Mouse (Mus musculus): ENCODE measurements around the gene Tnni2. TPM values are rescaled to one million over a fixed set of nuclear protein-coding genes. Genes with fewer than 3 reads are reported as not detected.
"Not testable (repeated sequence)": the region's sequence is repeated elsewhere in the genome, so short reads cannot be mapped to it uniquely, and the experiment has no call there.

Gene Tnni2
- under 1 TPM in 1 of 2 experiments, not detected in 1; 0.37 TPM for total RNA-seq (2021)
- long read RNA-seq, experiment 1, result 0 reads
- long read RNA-seq, experiment 2, result 0 reads

DNA sequence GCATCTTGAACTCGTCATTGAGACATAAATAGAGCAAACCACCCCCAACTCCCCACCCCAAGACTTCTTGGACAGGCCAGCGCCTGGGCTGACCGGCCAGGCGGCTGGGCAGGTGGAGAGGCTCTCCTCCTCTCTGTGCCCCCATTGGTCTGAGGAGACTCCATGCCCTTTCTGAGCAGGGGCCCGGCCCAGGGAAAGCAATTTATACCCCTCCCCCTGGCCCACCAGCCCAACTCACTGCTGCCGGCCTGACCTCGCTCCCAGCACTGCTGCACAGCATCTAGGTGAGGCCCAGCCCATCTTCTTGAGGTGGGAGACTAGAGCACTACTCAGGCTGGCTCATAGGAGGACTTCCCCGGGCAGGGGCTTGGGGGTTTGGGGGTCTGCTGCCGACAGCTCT lies at the start of gene Tnni2:
TSS of gene Tnni2 (plus strand) at position 224 of the 400 bp plus-strand sequence.
- DNase-seq (ENCODE audit: low spot score in 2 of 2), result no peak

GRCm38 (mm10) chr7:142393191-142393590 lies 48.4 kb upstream of the Tnni2 start:
- DNase-seq (ENCODE audit: low spot score in 2 of 2), result no peak

- DNase-seq (ENCODE audit: low spot score in 2 of 2), result no peak
Measured at GRCm38 (mm10) chr7:142394261-142395190, 47.1 kb upstream of the Tnni2 start.

DNA sequence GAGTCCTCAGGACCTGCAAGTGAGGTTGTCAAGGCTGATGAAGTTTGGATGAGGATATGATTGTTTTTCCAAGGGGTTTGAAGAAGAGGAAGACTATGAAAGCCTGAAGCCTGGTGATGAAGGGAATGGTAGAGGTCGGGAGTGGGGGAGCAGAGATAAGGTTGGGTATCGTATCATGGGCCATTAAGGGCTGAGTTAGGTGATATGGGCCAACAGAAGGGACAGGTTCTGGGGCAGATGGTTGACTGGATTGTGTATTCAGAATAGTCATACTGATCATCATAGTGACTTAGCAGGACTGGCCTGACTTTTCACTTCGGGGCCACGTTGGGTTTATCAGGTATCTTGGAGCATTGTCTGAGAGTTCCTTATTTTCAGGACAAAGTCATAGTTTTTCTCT lies 46.1 kb upstream of the Tnni2 start:
- no peak for DNase-seq (ENCODE audit: low spot score in 2 of 2)

DNA sequence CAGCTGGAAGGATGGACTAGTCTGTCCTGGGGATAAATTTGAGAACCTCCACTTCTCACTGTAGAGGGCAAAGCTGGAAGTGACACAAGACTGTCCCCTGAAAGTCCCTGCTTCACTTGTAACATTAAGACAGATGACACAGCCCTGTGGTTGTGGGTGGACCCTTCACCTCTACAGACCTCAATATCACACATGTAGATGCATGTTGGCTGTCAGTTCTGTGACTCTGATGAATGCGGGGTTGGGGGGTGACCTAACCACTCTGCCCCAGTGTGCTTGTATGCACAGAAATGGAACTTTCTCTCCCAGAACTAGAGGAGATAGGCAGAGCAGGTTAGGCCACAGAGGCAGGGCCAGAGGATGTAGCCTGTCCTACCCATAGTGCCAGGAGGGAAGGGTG lies 45.0 kb upstream of the Tnni2 start:
- no peak for DNase-seq (ENCODE audit: low spot score in 2 of 2)

GRCm38 (mm10) chr7:142398052-142398451 lies 43.6 kb upstream of the Tnni2 start:
- no peak for DNase-seq (ENCODE audit: low spot score in 2 of 2)

GRCm38 (mm10) chr7:142399250-142399649 lies 42.4 kb upstream of the Tnni2 start:
- no peak for DNase-seq (ENCODE audit: low spot score in 2 of 2)

GRCm38 (mm10) chr7:142400112-142400749 lies 41.4 kb upstream of the Tnni2 start:
- DNase-seq (ENCODE audit: low spot score in 2 of 2), result no peak

DNA sequence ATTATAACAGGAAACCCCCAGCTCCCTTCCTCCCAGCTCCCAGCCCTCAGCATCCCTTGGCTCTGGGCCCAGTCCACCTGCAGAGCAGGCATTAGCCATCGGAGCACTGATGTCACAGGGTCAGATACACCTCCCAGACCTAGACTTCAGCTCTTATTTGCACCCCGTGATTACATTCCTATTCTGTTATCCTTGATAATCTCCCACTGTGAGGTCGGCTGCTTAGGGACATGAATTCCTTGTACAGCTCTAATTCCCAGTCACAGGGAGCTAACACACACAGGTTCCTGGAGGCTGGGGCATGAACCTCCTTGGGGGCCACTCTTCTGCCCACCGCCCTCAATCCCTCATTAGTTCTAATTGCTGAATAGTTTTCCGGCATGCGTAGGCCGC lies 40.9 kb upstream of the Tnni2 start:
- no peak for DNase-seq (ENCODE audit: low spot score in 2 of 2)

DNA sequence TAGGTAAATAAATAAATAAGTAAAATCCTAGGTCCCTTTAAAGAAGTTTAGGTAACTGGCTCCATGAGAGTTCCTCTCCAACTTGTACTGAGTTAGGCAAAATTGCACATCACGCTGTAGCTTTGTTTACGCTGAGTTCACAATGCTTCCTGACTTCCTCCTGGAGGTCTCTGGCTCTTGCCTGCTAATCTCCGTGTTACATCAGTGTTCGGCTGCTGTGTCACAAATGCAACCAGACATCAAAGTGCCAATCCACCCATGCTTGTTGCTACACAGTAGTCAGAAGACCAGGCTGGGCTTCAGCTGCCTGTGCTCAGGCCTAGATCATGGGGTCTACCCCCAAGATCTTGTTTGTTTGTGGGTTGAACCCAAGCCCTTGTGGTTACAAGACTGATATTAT lies 38.0 kb upstream of the Tnni2 start:
- DNase-seq (ENCODE audit: low spot score in 2 of 2), result no peak

DNA sequence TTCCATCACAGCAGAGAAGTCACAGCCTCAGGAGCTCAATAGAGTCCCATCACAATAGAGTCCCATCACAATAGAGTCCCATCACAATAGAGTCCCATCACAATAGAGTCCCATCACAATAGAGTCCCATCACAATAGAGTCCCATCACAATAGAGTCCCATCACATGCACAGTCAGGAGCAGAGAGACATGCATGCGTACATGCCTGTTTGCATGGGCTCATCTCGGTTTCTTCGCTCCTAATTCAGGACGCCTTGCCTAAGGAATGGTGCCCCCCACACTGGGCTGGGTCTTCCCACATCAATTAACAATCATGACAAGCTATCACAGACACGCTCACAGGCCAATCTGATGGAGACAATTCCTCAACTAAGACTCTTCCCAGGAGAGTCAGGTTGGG lies 36.5 kb upstream of the Tnni2 start:
- not testable (repeated sequence) for DNase-seq (ENCODE audit: low spot score in 2 of 2)

DNA sequence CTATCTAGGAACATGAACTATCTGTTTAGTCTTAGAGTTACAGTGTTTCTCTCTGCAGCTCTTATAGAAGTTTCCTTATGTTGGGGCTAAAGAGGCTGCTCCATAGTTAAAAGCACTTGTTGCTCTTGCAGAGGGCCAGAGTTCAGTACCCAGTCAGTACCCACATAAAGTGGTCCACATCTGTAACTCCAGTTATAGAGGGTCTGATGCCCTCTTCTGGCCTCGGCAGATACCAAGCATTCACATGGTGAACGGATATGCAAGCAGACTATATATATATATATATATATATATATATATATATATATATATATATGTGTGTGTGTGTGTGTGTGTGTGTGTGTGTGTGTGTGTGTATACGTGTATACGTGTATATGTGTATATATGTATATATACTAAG lies 33.7 kb upstream of the Tnni2 start:
- DNase-seq (ENCODE audit: low spot score in 2 of 2), result no peak

DNA sequence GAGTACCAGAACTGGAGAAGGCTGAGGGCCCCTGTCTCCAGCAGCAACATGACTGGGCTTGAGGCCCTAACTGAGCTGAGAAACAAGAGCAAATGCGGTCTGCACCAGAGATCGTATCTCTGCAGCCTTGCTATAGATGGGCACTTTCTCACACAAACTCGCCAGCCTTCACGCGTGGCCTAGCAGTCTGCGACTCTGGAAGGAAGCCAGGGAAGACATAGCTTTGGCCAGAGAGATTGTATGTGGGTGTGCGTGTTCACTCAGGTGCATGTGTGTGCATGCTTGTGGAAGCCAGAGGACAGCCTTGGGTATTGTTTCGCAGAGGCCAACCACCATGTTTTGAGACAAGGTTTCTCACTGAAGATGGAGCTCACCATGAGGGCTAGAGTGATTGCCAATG lies 32.9 kb upstream of the Tnni2 start:
- no peak for DNase-seq (ENCODE audit: low spot score in 2 of 2)

GRCm38 (mm10) chr7:142409603-142410002 lies 32.0 kb upstream of the Tnni2 start:
- no peak for DNase-seq (ENCODE audit: low spot score in 2 of 2)

DNA sequence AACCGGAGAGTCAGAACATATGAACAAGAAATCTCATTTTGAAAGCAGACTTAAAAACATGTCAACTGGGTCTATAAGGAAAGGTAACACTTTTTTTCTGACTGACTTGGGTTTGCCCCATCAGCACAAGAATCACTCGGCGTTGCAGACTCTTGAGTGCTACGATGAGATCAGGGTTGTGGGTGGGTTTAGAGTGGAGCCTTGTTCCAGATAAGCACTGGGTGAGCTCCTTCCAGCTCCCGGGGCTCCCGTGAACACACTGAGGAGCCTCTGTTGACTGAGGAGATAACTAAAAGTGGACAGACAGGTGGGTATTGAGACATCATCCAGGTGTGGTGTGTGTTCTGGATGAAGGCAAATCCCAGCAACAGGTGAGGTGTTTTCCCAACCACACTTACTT lies 28.3 kb upstream of the Tnni2 start:
- no peak for DNase-seq (ENCODE audit: low spot score in 2 of 2)

- DNase-seq (ENCODE audit: low spot score in 2 of 2), result no peak
Measured at GRCm38 (mm10) chr7:142415314-142415713, 26.3 kb upstream of the Tnni2 start.

DNA sequence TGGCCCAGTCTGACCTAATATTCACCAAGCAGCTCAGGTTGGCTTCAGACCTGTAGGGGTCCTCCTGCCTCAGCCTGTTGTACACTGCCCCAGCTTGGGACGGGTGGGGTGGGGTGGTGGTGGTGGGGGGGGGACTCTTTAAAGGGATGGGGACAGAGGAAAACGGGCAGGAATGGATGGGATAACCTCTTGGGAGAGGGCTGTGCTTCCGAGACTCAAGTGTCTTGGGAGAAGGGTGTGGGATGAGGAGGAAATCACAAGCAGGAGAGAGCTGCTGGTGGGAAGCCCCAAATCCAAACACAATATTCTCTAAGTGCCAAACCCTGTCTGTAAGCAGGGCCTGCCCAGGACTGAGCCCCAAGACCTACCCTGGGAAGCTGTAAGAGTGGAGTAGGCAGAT lies 25.4 kb upstream of the Tnni2 start:
- DNase-seq (ENCODE audit: low spot score in 2 of 2), result no peak

GRCm38 (mm10) chr7:142418027-142418426 lies 23.6 kb upstream of the Tnni2 start:
- DNase-seq (ENCODE audit: low spot score in 2 of 2), result no peak

DNA sequence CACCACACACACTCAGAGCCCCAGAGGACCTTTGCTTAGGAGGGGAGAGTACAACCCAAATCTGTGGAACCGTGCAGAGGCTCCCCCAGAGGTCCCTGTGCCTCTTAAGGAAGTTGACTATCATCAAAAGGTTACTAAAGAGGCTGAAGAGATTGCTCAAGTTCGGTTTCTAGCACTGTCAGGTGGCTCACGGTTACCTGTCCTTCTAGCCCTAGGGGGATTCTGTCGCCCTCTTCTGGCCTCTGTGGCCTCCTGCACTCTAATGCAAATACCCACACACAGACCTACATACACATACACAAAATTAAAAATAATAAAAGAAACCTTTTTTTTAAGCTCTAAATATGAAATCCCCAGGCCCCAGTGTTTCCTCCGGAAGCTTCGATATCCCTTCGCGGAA lies 22.9 kb upstream of the Tnni2 start:
- DNase-seq (ENCODE audit: low spot score in 2 of 2), result no peak

DNA sequence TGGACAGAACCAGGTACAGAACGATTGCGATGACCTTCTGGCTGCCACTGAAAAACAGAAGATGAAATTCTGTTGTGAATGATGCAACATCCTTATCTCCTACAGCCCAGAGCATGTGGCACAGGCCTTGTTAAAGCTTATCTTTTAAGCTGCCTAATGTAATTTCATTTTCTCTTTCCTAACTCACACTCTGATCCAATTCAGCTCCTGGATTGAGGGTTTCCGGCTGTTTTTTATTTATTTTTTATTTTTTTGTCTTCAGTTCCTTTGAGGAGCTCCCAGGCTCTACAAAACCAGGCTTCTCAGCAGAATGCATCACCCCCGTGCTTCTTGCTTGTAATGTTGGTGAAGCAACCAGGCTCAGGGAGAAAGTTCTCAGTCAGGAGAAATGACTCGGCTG lies 21.7 kb upstream of the Tnni2 start:
- DNase-seq (ENCODE audit: low spot score in 2 of 2), result no peak

- DNase-seq (ENCODE audit: low spot score in 2 of 2), result no peak
Measured at GRCm38 (mm10) chr7:142421826-142422225, 19.8 kb upstream of the Tnni2 start.

DNA sequence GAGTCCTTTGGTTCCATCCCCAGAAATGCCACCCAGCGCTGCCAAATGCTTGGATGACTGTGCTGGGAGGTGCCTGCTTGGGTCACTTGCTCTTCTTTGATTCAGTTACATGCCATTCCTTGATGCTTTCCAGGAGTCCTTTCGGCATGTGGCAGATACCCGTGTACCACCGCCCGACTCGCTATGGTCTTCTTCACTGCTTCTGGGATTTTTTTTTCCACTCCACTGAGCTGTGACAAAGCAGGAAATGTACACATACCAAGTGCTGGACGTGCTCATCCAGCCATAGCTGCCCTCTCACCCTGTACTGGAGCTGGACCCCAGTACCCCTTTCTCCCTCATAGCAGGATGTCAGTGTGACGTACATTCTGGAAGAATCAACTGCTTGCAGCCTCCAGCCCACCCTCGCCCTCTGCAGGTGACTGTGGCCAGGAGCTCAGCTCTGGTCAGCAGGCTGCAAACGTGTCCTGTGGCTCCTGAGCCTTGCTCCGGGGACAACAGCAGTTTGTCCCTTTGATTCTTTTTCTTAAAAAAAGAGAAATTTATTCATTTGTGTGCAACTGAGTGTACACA lies 15.9 kb upstream of the Tnni2 start:
- no peak for DNase-seq (ENCODE audit: low spot score in 2 of 2)

Measured in layer of hippocampus, postnatal 14 days (tissue).